Mouse (Mus musculus) natural killer cell, adult 2 months (primary cell): ENCODE results near the gene Dhrs3.

ENCODE experiments used
- DNase-seq, 2 experiments: peaks; one replicate each; pipeline ENCODE4 v3.0.0; 2022; ENCODE audit warnings: low spot score in 2 of 2

The Dhrs3 gene

GRCm38 (mm10) chr4:144939847-144940411 is 47.3 kb downstream of the Dhrs3 start:
- DNase-seq: no peak

GRCm38 (mm10) chr4:144940796-144941462 is 48.3 kb downstream of the Dhrs3 start:
- no peak for DNase-seq

- DNase-seq: no peak
These were observed 49.8 kb downstream of the Dhrs3 start for GRCm38 (mm10) chr4:144942433-144942832.

- DNase-seq: no peak
These were observed 50.6 kb downstream of the Dhrs3 start for GRCm38 (mm10) chr4:144943273-144943672.

- no peak for DNase-seq
These were observed 55.2 kb downstream of the Dhrs3 start for GRCm38 (mm10) chr4:144947738-144948390.

GRCm38 (mm10) chr4:144949441-144950326 is 57.1 kb downstream of the Dhrs3 start:
- DNase-seq: peak; percentile 51 to 59

GRCm38 (mm10) chr4:144950327-144950711 is 57.7 kb downstream of the Dhrs3 start:
- DNase-seq: no peak

- no peak for DNase-seq
These were observed 58.3 kb downstream of the Dhrs3 start for GRCm38 (mm10) chr4:144950883-144951282.

- DNase-seq: no peak
These were observed 59.2 kb downstream of the Dhrs3 start for GRCm38 (mm10) chr4:144951859-144952258.

- DNase-seq: no peak
These were observed 60.8 kb downstream of the Dhrs3 start for GRCm38 (mm10) chr4:144953421-144953820.

- DNase-seq: no peak
These were observed 63.2 kb downstream of the Dhrs3 start for GRCm38 (mm10) chr4:144955863-144956262.

- no peak for DNase-seq
These were observed 63.7 kb downstream of the Dhrs3 start for GRCm38 (mm10) chr4:144956293-144956692.

- no peak for DNase-seq
These were observed 64.6 kb downstream of the Dhrs3 start for GRCm38 (mm10) chr4:144957186-144957585.

- no peak for DNase-seq
These were observed 65.1 kb downstream of the Dhrs3 start for GRCm38 (mm10) chr4:144957721-144958120.

- no peak for DNase-seq
These were observed 67.7 kb downstream of the Dhrs3 start for GRCm38 (mm10) chr4:144960188-144960904.

- DNase-seq: no peak
These were observed 68.6 kb downstream of the Dhrs3 start for GRCm38 (mm10) chr4:144961232-144961631.

GRCm38 (mm10) chr4:144961696-144962095 is 69.1 kb downstream of the Dhrs3 start:
- no peak for DNase-seq

- DNase-seq: no peak
These were observed 72.6 kb downstream of the Dhrs3 start for GRCm38 (mm10) chr4:144965255-144965654.

GRCm38 (mm10) chr4:144968371-144968770 is 75.7 kb downstream of the Dhrs3 start:
- DNase-seq: no peak

- DNase-seq: no peak
These were observed 76.4 kb downstream of the Dhrs3 start for GRCm38 (mm10) chr4:144969030-144969429.

GRCm38 (mm10) chr4:144971048-144971447 is 78.4 kb downstream of the Dhrs3 start:
- no peak for DNase-seq
